Mouse (Mus musculus) midbrain, embryonic 11.5 days (tissue): ENCODE data around the gene Tomm5. TPM values are rescaled to one million over a fixed set of nuclear protein-coding genes. Genes with fewer than 3 reads are reported as not detected.
"Not testable (repeated sequence)": the region's sequence is repeated elsewhere in the genome, so short reads cannot be mapped to it uniquely, and the experiment has no call there.

ENCODE experiments used
- ATAC-seq: fragments of 200-750 bp; cut with Nextera tagmentation; 2 replicates; pipeline ENCODE4 v1.8.0; 2017; ENCODE audit warnings: moderate TSS enrichment, moderate library complexity; ENCODE audit not compliant: low FRiP score
- DNase-seq: peaks from one replicate; pipeline ENCODE4 v3.0.0; 2015; ENCODE audit warnings: low spot score; ENCODE audit errors: missing footprints
- H3K27ac ChIP-seq: fragments of 300-500 bp; sonication (generic); 2 replicates; pipeline ENCODE4 v1.5.1; 2014; ENCODE audit warnings: low read depth, low read length
- H3K27me3 ChIP-seq: fragments of 300-500 bp; sonication (generic); 2 replicates; pipeline ENCODE4 v1.6.1; 2014; ENCODE audit warnings: mild to moderate bottlenecking, low read length, moderate library complexity, mixed read lengths; ENCODE audit not compliant: control insufficient read depth, insufficient read depth
- H3K36me3 ChIP-seq: fragments of 300-500 bp; sonication (generic); 2 replicates; pipeline ENCODE4 v1.6.1; 2014; ENCODE audit warnings: mild to moderate bottlenecking, low read length, moderate library complexity, mixed read lengths; ENCODE audit not compliant: control insufficient read depth, insufficient read depth
- H3K4me1 ChIP-seq: fragments of 300-500 bp; sonication (generic); 2 replicates; pipeline ENCODE4 v1.6.1; 2014; ENCODE audit warnings: low read length; ENCODE audit not compliant: control insufficient read depth, insufficient read depth
- H3K4me2 ChIP-seq: fragments of 300-500 bp; sonication (generic); 2 replicates; pipeline ENCODE4 v1.6.1; 2014; ENCODE audit warnings: mild to moderate bottlenecking, moderate library complexity
- H3K4me3 ChIP-seq: fragments of 300-500 bp; sonication (generic); 2 replicates; pipeline ENCODE4 v1.5.1; 2014; ENCODE audit warnings: low read depth, low read length
- H3K9ac ChIP-seq: fragments of 300-500 bp; sonication (generic); 2 replicates; pipeline ENCODE4 v1.6.1; 2014; ENCODE audit warnings: low read length
- H3K9me3 ChIP-seq: fragments of 300-500 bp; sonication (generic); 2 replicates; pipeline ENCODE4 v1.6.1; 2016; ENCODE audit warnings: low read length; ENCODE audit not compliant: control insufficient read depth
- WGBS: fragments of 180-500 bp; shearing (Covaris S2); extraction: QIAGEN DNeasy Blood & Tissue Kit; methylation state at CpG from one replicate; pipeline ENCODE4 v1.1.7; 2014; 5-methylcytosine and 5-hydroxymethylcytosine counted together
- polyA plus RNA-seq: library from polyadenylated mRNA; unstranded; fragments of >200 nt; fragmentation: Nextera tagmentation; extraction: Ambion mirVana; gene quantifications from 2 replicates; pipeline ENCODE4 v1.2.1, GENCODE M21; 2014

Gene Tomm5
- polyA plus RNA-seq, 1 experiment from 2014 or later = 185 TPM

- H3K4me1 ChIP-seq, H3K36me3 ChIP-seq, H3K27ac ChIP-seq, ATAC-seq, DNase-seq, H3K9ac ChIP-seq, H3K4me2 ChIP-seq, H3K4me3 ChIP-seq, H3K27me3 ChIP-seq, H3K9me3 ChIP-seq: not testable (repeated sequence)
- 87% methylated on average over 4 of the region's 4 CpGs for WGBS
Observed at GRCm38 (mm10) chr4:45081041-45081440, 26.9 kb downstream of the Tomm5 start.

DNA sequence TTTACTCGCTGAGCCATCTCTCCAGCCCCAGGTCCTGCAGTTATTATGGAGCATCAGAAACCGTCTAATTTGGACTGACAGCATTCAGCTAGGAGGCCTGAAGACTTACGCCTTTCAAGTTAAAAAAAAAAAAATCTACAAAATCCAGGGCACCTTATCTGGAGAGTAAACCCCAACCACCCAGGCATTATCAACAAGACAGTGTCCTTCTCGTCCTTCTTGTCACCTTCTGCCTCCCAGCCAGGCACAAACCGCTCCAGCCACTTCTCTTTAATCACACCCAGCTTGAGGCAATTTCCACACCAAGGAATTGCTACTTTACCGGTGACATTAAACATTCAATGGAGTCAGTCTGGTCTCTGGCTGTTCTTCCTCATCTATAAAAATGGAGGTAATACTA, 34.4 kb downstream of the Tomm5 start:
- 88% methylated on average over 6 of the region's 6 CpGs for WGBS
- H3K27ac ChIP-seq = no peak overlapping the region
- DNase-seq (no peak), ATAC-seq (no peak)
- H3K36me3 ChIP-seq = no peaks in the 10 kb centered on the region
- no peaks in the 10 kb centered on the region; the same call in 1 of the 2 replicates for H3K4me1 ChIP-seq
- H3K9me3 ChIP-seq = no peaks in the 10 kb centered on the region
- no peaks in the 10 kb centered on the region for H3K27me3 ChIP-seq
- H3K9ac ChIP-seq = no peak overlapping the region
- no peak overlapping the region for H3K4me3 ChIP-seq
- H3K4me2 ChIP-seq = no peak overlapping the region

GRCm38 (mm10) chr4:45072261-45072973, 35.5 kb downstream of the Tomm5 start:
- Histone ChIP-seq H3K36me3 (no peaks in the 10 kb centered on the region), H3K4me3 (no peak overlapping the region), H3K27ac (no peak overlapping the region), H3K4me2 (no peak overlapping the region), H3K27me3 (no peaks in the 10 kb centered on the region), H3K9ac (no peak overlapping the region), H3K4me1 (no peaks in the 10 kb centered on the region; the same call in 1 of the 2 replicates), H3K9me3 (no peaks in the 10 kb centered on the region)
- 73% methylated on average over 15 of the region's 15 CpGs for WGBS
- no peak for ATAC-seq
- no peak for DNase-seq

GRCm38 (mm10) chr4:45067742-45068141, 40.2 kb downstream of the Tomm5 start:
- Histone ChIP-seq H3K27ac (no peak overlapping the region), H3K4me2 (no peak overlapping the region), H3K36me3 (no peaks in the 10 kb centered on the region), H3K9me3 (no peaks in the 10 kb centered on the region), H3K9ac (no peak overlapping the region), H3K4me1 (no peaks in the 10 kb centered on the region; the same call in 1 of the 2 replicates), H3K27me3 (no peaks in the 10 kb centered on the region), H3K4me3 (no peak overlapping the region)
- ATAC-seq = no peak
- DNase-seq = no peak
- WGBS = 85% methylated on average over 4 of the region's 4 CpGs

DNA sequence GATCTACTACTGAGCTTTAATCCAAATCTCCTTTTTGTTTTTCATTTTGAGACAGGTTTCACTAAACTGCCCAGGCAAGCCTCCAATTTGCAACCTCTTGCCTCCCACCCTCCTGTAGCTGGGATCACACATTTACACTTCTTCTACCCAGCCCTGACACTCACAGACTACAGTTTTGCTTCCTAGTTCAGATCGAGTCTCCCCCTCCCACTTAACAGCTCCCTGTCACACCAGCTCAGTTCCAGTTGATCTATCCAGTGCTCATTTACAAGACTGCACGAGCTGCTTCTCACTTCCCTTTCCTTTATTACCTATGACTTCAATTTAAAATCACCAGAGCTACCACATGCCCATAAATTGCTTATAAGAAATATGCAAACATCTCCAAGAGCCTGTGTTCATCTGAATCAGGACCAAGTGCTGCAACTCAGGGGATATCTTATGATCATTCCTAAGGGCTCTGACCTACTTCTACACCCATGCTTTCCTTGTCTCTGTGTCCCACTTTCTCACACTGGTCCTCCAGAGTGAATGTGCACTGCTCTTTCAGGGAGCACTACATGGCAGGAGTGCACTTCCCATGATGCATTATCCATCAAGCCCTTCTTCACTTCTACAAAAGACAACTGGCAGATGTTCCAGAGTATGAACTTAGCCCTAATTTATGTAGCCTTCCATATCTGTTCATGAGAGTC, 41.7 kb downstream of the Tomm5 start:
- WGBS = 49% methylated on average over 2 of the region's 2 CpGs
- Histone ChIP-seq H3K27ac (no peak overlapping the region), H3K9ac (no peak overlapping the region), H3K4me2 (no peak overlapping the region), H3K27me3 (no peaks in the 10 kb centered on the region), H3K4me1 (no peaks in the 10 kb centered on the region), H3K36me3 (no peaks in the 10 kb centered on the region), H3K4me3 (no peak overlapping the region), H3K9me3 (no peaks in the 10 kb centered on the region)
- ATAC-seq (no peak), DNase-seq (no peak)

- DNase-seq (no peak), ATAC-seq (no peak)
- Histone ChIP-seq H3K9me3 (no peaks in the 10 kb centered on the region), H3K4me1 (no peaks in the 10 kb centered on the region), H3K4me2 (no peak overlapping the region), H3K27ac (no peak overlapping the region), H3K27me3 (no peaks in the 10 kb centered on the region), H3K4me3 (no peak overlapping the region), H3K9ac (no peak overlapping the region), H3K36me3 (no peaks in the 10 kb centered on the region; the same call in 1 of the 2 replicates)
- 86% methylated on average over 2 of the region's 2 CpGs for WGBS
Observed at GRCm38 (mm10) chr4:45064577-45064976, 43.3 kb downstream of the Tomm5 start.

DNA sequence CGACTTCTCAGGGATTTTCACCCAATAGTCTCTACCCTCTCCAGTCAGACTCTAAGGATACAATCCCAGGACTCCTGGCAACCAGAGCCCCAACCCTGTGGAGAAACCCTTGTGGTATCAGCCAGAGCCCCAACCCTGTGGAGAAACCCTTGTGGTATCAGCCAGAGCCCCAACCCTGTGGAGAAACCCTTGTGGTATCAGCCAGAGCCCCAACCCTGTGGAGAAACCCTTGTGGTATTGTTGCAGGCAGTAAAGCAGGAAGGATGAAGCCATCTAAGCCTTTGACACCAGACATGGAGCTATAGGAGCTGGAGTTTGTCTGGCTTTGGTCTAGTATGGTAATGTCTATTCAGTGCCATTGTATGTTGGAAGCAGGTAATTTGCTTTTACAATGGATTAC, 44.1 kb downstream of the Tomm5 start:
- not testable (repeated sequence) for H3K27me3 ChIP-seq, ATAC-seq, DNase-seq, H3K36me3 ChIP-seq, H3K9ac ChIP-seq, H3K4me2 ChIP-seq, H3K4me1 ChIP-seq, H3K9me3 ChIP-seq, H3K27ac ChIP-seq, H3K4me3 ChIP-seq
- WGBS = 85% methylated on average over 1 of the region's 1 CpGs

- no peak for DNase-seq
- no peaks in the 10 kb centered on the region for H3K4me1 ChIP-seq
- no peaks in the 10 kb centered on the region for H3K9me3 ChIP-seq
- WGBS = 90% methylated on average over 8 of the region's 8 CpGs
- no peak overlapping the region for H3K27ac ChIP-seq
- no peaks in the 10 kb centered on the region for H3K36me3 ChIP-seq
- no peak for ATAC-seq
- H3K27me3 ChIP-seq = no peaks in the 10 kb centered on the region
- H3K4me3 ChIP-seq = no peak overlapping the region
- no peak overlapping the region for H3K4me2 ChIP-seq
- no peak overlapping the region for H3K9ac ChIP-seq
Observed at GRCm38 (mm10) chr4:45055451-45055850, 52.5 kb downstream of the Tomm5 start.
